Mouse (Mus musculus) MEL-GATA-1-ER (cell line): ENCODE data around the gene Dennd2d.

ENCODE experiments used
- DNase-seq: peaks from one replicate; pipeline ENCODE4 v3.0.0-alpha.2; 2012; ENCODE audit warnings: low read depth; ENCODE audit errors: extremely low read depth

Dennd2d gene

GRCm38 (mm10) chr3:106496045-106496721, 14.0 kb downstream of the Dennd2d start:
- DNase-seq = peak; percentile 80

GRCm38 (mm10) chr3:106496996-106497395, 14.8 kb downstream of the Dennd2d start:
- DNase-seq = no peak

DNA sequence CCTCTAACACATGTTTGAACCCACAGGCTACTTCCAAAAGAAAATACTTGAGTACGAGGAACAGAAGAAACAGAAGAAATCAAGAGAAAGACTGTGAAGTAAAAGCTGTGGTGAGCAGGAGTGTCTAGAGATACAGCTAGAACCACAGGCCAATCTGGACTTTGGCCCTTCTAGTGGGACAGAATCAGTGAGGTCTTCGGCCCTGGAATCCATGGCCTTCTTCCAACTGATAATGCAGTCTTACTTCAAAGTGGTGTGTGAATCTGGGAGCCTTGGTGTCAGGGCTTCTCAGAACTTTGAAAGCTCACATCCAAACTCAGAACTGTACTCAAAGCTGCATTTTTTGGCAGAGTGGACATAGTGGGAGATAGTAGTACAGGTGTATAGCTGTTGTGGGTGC, 18.3 kb downstream of the Dennd2d start:
- DNase-seq = no peak

GRCm38 (mm10) chr3:106502892-106503291, 20.7 kb downstream of the Dennd2d start:
- no peak for DNase-seq

- no peak for DNase-seq
Observed at GRCm38 (mm10) chr3:106510669-106511068, 28.5 kb downstream of the Dennd2d start.

GRCm38 (mm10) chr3:106515016-106515415, 32.8 kb downstream of the Dennd2d start:
- no peak for DNase-seq

GRCm38 (mm10) chr3:106522730-106523129, 40.5 kb downstream of the Dennd2d start:
- DNase-seq = no peak

- no peak for DNase-seq
Observed at GRCm38 (mm10) chr3:106526411-106526810, 44.2 kb downstream of the Dennd2d start.

DNA sequence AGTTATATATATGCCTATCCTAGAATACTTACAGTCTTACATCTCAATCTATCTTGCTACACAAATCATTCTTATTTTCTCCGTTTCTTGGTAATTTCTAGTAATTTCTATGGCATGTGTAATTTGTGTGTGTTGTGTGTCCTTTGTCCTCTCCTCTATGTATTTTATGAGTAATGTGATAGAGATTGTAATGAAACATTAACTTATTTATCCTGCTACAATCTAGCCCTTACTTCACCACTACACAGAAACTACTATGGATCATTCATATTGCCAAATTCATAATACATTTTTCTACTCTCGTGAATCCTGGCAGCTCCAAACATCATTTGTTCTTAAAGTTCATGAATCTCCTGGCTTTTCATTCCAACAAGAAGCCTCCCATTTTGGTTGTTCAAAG, 45.8 kb downstream of the Dennd2d start:
- no peak for DNase-seq

DNA sequence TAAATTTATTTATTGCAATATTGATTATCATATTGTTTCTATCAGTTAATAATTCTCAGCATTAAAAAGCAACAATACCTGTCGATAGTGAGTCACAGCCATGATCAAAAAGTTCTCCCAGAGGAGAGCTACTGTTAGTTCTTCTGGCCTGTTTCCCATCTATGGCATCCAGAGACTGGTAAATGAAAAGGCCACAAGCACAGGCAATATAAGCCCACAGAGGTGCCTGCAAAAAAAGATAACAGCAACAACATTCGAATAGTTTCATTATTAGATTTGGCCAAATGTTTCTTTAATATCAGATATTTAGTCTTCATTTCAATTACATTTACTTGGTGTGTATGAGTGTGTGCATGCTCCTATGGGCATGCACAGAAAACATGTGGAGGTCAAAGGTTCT, 51.1 kb downstream of the Dennd2d start:
- peak; percentile 37 for DNase-seq

- DNase-seq = no peak
Observed at GRCm38 (mm10) chr3:106544721-106545316, 62.6 kb downstream of the Dennd2d start.

DNA sequence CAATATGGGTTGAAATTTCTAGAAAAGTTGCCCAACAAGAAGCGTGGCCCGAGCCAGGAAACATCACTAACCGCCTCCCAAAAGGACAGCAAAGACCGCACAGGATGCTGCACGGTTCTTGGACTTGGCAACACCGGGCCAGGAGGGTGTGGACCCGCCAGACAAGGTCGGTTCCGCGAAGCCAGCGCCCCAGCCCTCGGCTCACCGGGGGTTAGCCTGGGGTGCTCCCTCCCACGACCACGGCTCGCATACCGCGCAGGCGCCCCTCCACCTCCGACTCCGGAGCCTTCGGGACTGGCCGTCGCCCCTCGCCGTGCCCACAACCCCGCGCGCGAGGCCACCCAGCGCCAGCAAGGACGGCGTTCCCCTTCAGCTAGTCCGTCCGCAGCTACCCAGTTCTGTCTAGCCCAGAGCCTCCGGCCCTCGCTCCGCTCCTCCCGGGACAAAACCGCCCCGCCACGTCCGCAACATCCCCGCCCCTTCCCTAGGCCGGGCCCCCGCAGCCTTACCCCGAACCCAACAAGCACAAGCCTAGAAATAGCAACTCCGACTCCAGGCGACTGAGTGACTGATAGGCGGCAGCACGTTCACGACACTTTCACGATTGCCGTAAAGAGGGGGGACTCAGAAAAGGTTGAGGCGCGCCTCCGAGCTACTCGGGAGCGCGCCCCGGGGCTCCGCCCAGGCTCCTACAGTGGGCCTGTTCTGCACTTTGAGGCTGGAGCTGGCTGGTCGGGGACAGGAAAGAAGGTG, 65.1 kb downstream of the Dennd2d start, which contains the start of the genes Dram2 and Cept1:
Dram2 (plus strand) TSS at position 628 of the 753 bp plus-strand sequence.
Cept1 (minus strand) TSS at position 632 of the 753 bp plus-strand sequence.
- DNase-seq = peak; percentile 97

DNA sequence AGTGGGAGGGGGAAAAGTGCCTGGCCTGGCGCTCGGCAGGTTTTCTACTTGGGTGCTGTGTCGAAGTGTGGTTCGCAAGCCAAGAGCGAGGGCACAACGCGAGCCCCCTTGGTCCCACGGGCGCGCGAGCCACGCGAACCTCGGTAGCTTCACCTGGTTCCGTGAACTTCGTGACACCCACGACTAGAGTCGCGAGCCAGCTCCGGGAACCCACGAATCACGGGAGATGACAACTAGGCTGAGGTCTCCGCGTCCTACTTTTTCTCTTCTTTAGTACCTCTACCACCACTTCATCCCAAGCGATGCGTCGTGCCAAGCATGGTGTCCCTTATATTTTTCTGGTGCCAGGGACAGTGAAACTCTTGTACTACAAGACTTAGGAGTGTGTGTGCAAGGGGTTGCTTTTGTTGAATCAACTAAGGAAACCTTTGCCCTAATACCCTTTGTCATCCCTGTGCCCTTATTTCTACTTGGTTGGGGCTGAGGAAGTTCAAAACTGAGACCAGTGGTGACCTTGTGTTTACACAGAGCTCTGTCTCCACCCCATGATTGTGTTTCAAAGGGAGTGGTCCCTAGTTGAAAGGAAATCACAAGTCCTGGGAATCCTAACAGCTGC, 65.8 kb downstream of the Dennd2d start:
- DNase-seq = peak; percentile 47

DNA sequence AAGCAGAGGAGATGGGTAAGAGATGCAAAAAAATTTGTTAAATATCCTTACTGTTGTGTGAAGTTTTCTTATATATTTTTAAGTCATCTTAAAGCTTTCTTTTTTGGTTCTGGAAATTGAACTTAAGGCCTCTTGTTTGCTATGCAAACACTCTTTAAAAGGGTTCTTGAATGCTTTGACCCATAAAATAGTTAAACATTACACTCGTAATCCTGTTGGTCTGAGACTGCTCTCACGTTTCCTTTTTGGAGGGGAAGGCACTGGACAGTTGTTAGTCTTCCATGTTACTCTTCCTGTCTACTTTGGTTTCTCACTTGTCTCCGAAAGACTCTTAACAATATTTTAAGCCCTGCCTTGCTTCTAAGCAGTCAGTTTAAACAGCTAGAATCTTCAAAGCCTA, 66.8 kb downstream of the Dennd2d start:
- DNase-seq = no peak
